In genomic region chr15:90225058-90225575, GRCm38 (mm10) we compare ENCODE assay signal across 8 mouse cellular contexts. TPM values are rescaled to one million over a fixed set of nuclear protein-coding genes. Genes with fewer than 3 reads are reported as not detected.
A peak's percentile ranks its signal among the peaks of the same experiment; 100 is the strongest.
DNase-seq lines count a peak whose midpoint lies in the region; ATAC-seq and TF ChIP-seq lines count a peak whose summit lies in the region.

No protein-coding gene starts in this region.

- intact Hi-C loops in gastrocnemius, postnatal 36 days (cut with DNase I), result no loop called here

- peaks cover 38% of the 10 kb centered on the region for H3K79me2 ChIP-seq in C2C12 (ENCODE audit: control insufficient read depth, insufficient read depth)

- H3K79me3 ChIP-seq in C2C12 (ENCODE audit: low read depth), result peaks cover 20% of the 10 kb centered on the region

- peak overlapping the region; percentile 81 for H3K4me2 ChIP-seq in liver, embryonic 16.5 days (ENCODE audit: low read depth, low read length)
- H3K4me2 ChIP-seq in neural tube, embryonic 12.5 days (replicated peaks), result peak overlapping the region; percentile 70

- peaks cover 45% of the 10 kb centered on the region for H3K36me3 ChIP-seq in C2C12 (ENCODE audit: control insufficient read depth, insufficient read depth)
- peaks cover 4% of the 10 kb centered on the region; the same call in 1 of the 2 replicates for H3K36me3 ChIP-seq in liver, embryonic 16.5 days (ENCODE audit: control insufficient read depth, insufficient read depth)
- peaks cover 25% of the 10 kb centered on the region for H3K36me3 ChIP-seq in neural tube, embryonic 12.5 days

- H3ac ChIP-seq in C2C12 (ENCODE audit: control insufficient read depth, insufficient read length, low read depth), result no peak overlapping the region

- no peak overlapping the region for H3K27ac ChIP-seq in embryonic fibroblast, embryonic 13.5 days (ENCODE audit: insufficient read depth, low read length)
- no peak overlapping the region for H3K27ac ChIP-seq in liver, embryonic 16.5 days (ENCODE audit: low read length)
- no peak overlapping the region for H3K27ac ChIP-seq in neural tube, embryonic 12.5 days

- no peaks in the 10 kb centered on the region for H3K9me3 ChIP-seq in liver, embryonic 16.5 days (replicated peaks; ENCODE audit: control insufficient read depth, low read length)
- no peaks in the 10 kb centered on the region for H3K9me3 ChIP-seq in neural tube, embryonic 12.5 days

- WGBS in liver, embryonic 16.5 days (ENCODE audit: insufficient replicate concordance), result 42% methylated on average over 4 of the region's 4 CpGs
- WGBS in neural tube, embryonic 12.5 days, result 65% methylated on average over 4 of the region's 4 CpGs

- H3K4me1 ChIP-seq in embryonic fibroblast, embryonic 13.5 days (ENCODE audit: control insufficient read depth, insufficient read depth, low read length), result peaks cover 3% of the 10 kb centered on the region; the same call in 1 of the 2 replicates
- H3K4me1 ChIP-seq in liver, embryonic 16.5 days (ENCODE audit: control insufficient read depth, low read depth, low read length), result peaks cover 10% of the 10 kb centered on the region
- H3K4me1 ChIP-seq in neural tube, embryonic 12.5 days, result peaks cover 4% of the 10 kb centered on the region; the same call in 1 of the 2 replicates

- H3K4me3 ChIP-seq in C2C12 (ENCODE audit: insufficient read depth, poor library complexity, severe bottlenecking), result peak overlapping the region; percentile 64
- H3K4me3 ChIP-seq in embryonic fibroblast, embryonic 13.5 days (ENCODE audit: insufficient read depth, low read length), result peak overlapping the region; percentile 92
- H3K4me3 ChIP-seq in liver, embryonic 16.5 days (ENCODE audit: low read depth, low read length), result peak overlapping the region; percentile 72
- peak overlapping the region; percentile 62 for H3K4me3 ChIP-seq in neural tube, embryonic 12.5 days

- peak overlapping the region; percentile 85 for H3K9ac ChIP-seq in liver, embryonic 16.5 days (ENCODE audit: low read depth, low read length)
- peak overlapping the region; percentile 80; the same call in 1 of the 2 replicates for H3K9ac ChIP-seq in neural tube, embryonic 12.5 days

- no peak for ATAC-seq in liver, embryonic 16.5 days (ENCODE audit: low read depth)
- no peak for ATAC-seq in neural tube, embryonic 12.5 days (ENCODE audit: low FRiP score, low read depth)

- no peaks in the 10 kb centered on the region for H3K27me3 ChIP-seq in C2C12 (ENCODE audit: control insufficient read depth, insufficient read depth, insufficient read length)
- no peaks in the 10 kb centered on the region for H3K27me3 ChIP-seq in liver, embryonic 16.5 days (ENCODE audit: control insufficient read depth, insufficient read depth, low read depth, low read length)
- H3K27me3 ChIP-seq in neural tube, embryonic 12.5 days (replicated peaks), result no peaks in the 10 kb centered on the region

- DNase-seq in R1 (ENCODE audit: low read depth, low spot score), result peak; percentile 88
- peak; percentile 81 for DNase-seq in induced T-regulatory cell, adult 2 months (ENCODE audit: low read depth)
- DNase-seq in gastrocnemius, postnatal 36 days, result no peak
- no peak for DNase-seq in layer of hippocampus, adult 9-10 months (ENCODE audit: low spot score)

- no peak for TF ChIP-seq POLR2A in embryonic fibroblast, embryonic 13.5 days (IDR thresholded peaks at IDR 0.05; ENCODE audit: low read depth, low read length)

- TF ChIP-seq CTCF in C2C12 (IDR thresholded peaks at IDR 0.05; ENCODE audit: control insufficient read depth, insufficient read depth, insufficient read length), result peak; percentile 18
- TF ChIP-seq CTCF in embryonic fibroblast, embryonic 13.5 days (IDR thresholded peaks at IDR 0.05; ENCODE audit: borderline replicate concordance, insufficient read depth, low read length), result peak; percentile 17; the same call in 1 of the 2 replicates

TF ChIP-seq in C2C12, 6 proteins besides CTCF, POLR2A, EP300 and RAD21:
- TF ChIP-seq USF1 (IDR thresholded peaks at IDR 0.05; ENCODE audit: low read depth) (no peak), MYOD1 (IDR thresholded peaks at IDR 0.05; ENCODE audit: control insufficient read depth, insufficient read length, low read depth) (no peak), MAX (IDR thresholded peaks at IDR 0.05) (no peak), FOSL1 (IDR thresholded peaks at IDR 0.05; ENCODE audit: insufficient read depth, low read length, poor library complexity, severe bottlenecking) (no peak), MYOG (IDR thresholded peaks at IDR 0.05; ENCODE audit: control insufficient read depth, extremely low read depth, insufficient read length) (no peak), CEBPB (IDR thresholded peaks at IDR 0.05; ENCODE audit: low read depth) (no peak)

RNA-seq across cellular contexts. Expression of gene Alg10b, which starts 1.0 kb away (rescaled TPM):
- polyA plus RNA-seq in C2C12 (2012; fragmentation: generic; extraction: Trizol), result 17.0 TPM
- 55.8 and 67.0 TPM in 2 replicates for polyA plus RNA-seq in embryonic fibroblast, embryonic 13.5 days (2011; ENCODE audit: insufficient read length, low read depth, missing spikeins)
- 6.8 and 6.9 TPM in 2 replicates for polyA plus RNA-seq in liver, embryonic 16.5 days (2015; fragmentation: Nextera tagmentation; extraction: Ambion mirVana)
- 46.0 and 48.4 TPM in 2 replicates for polyA plus RNA-seq in neural tube, embryonic 12.5 days (2016; fragmentation: Nextera tagmentation; extraction: Ambion mirVana)
- 10 to 100 TPM; 12.1 to 15.1 TPM for total RNA-seq in gastrocnemius, postnatal 36 days (2021)

Comparison
In these comparisons a context has a peak if more than half of its experiments do, and no peak if none do; other contexts are left out.
1. DNase-seq: peak in R1 (single experiment) and induced T-regulatory cell, adult 2 months (single experiment); none in gastrocnemius, postnatal 36 days (0 of 2) and layer of hippocampus, adult 9-10 months (single experiment).
2. Peak in every context shown above with its lines, with median percentiles within 50 percentile points of each other: H3K4me3 ChIP-seq.